Mouse (Mus musculus): ENCODE data around the gene Cby1. TPM values are rescaled to one million over a fixed set of nuclear protein-coding genes. Genes with fewer than 3 reads are reported as not detected.

Gene Cby1
- total RNA-seq (2021) = 10 to 100 TPM; 27.4 to 32.6 TPM
- long read RNA-seq, experiment 1, transcript Cby1-201 (5 exons, 1,147 nt) = major isoform, 24 of 28 reads
- long read RNA-seq, experiment 1, partial matches to known transcripts = 2 of 28 reads
- long read RNA-seq, experiment 1, other reads (novel, unspliced or antisense) = 2 of 28 reads
- long read RNA-seq, experiment 2, transcript Cby1-201 (5 exons, 1,147 nt) = major isoform, 40 of 54 reads
- long read RNA-seq, experiment 2, partial matches to known transcripts = 6 of 54 reads
- long read RNA-seq, experiment 2, other reads (novel, unspliced or antisense) = 8 of 54 reads

DNA sequence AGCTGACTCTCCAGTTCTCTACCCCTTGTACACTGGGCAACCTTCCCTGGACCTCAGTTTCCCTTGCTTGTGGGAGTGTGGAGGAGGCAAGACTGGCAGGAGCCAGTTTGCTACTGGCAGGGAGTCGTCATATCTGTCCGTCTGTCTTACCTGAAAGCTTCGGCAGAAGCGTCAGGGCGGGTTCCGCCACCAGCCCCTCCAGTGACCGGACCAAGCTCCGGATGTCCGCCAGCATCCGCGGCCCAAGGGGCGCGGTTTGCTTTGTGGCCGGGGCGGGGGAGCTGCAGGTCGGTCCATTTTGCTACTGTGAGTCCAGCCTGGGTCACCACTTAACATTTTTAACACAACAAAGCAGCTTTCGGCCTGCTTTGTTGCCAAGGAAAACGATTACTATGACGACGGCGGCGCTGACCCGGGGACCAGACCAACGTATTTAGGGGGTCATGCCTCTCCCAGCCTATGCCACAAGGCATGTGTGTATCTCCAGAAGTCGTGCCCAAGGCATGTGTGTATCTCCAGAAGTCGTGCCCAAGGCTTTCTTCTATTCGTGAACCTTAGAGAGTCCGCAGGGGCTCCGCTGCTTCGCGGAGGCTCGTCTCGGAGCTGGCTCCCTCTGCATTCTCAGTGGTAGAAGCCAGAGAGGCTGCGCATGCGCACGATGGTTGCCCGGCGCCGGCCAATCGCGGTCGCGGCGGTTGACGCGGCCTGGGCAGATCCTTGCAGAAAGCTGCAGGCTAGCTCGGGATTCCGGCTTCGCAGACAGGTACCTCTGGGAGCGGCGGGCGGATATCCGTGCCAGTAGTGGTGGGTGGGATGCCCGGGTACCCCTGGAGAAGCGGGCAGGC, at the start of gene Cby1, which contains the start of gene Fam227a:
TSS of gene Cby1 (plus strand) at position 669 of the 845 bp plus-strand sequence.
TSS of gene Fam227a (minus strand) at position 426 of the 845 bp plus-strand sequence.
- DNase-seq (ENCODE audit: low spot score in 2 of 2) = peak; percentile 96 to 97

GRCm38 (mm10) chr15:79609226-79609625, 49.8 kb upstream of the Cby1 start:
- no peak for DNase-seq (ENCODE audit: low spot score in 2 of 2)

DNA sequence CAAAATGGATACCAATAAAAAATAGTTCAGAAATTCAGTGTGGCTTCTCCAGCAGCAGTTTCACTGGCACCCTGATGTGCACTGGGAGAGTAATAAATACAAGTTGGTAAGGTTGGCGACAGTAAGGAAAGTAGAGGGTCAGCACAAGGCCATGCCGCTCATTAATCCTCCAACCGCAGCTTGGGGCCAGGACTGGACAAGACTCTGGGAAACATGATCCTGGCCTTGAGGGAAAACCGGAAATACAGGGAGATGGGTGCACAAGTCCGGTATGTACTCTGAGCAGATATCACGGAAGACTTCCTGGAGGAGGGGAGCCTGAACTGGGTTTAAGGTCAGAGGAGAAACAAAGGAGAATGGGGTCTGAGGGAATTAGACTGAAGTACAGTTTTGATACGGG, 43.5 kb upstream of the Cby1 start:
- DNase-seq (ENCODE audit: low spot score in 2 of 2) = no peak

DNA sequence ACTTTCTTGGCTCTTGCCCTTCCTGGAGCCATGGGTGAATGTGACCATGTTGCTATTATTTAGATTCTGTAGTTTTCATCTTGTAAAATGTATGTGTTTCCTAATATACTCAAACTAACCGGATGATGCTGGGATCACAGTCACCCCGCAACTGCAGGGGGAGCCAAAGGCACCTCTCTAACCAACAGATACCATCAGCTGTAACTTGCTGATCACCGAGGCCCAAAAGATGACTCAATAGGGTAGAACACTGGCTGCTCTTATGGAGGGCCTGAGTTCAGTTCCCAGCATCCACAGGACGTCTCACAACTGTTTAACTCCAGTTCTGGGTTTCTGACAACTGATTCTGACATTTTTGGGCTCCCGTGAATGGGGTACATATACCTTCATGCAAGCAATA, 42.3 kb upstream of the Cby1 start:
- no peak for DNase-seq (ENCODE audit: low spot score in 2 of 2)

DNA sequence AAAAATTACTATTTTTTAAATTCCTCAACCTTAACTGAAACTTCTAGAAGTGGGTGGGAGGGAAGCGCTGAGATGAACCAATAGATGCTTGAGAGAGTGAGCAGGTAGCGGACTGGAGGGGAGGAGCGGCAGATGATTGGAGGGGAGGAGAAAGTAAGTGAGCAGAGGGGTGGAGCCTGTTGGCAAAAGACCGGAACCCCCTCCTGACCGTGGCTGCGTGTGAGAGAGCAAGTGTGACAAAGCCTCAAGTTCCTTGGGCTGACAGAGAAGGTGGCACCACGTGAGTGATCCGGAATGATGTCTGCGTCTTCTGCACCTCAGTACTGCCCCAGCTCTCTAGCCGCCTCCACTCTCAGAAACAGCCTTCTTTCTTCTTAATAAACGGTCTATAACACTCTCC, 41.9 kb upstream of the Cby1 start:
- no peak for DNase-seq (ENCODE audit: low spot score in 2 of 2)

DNA sequence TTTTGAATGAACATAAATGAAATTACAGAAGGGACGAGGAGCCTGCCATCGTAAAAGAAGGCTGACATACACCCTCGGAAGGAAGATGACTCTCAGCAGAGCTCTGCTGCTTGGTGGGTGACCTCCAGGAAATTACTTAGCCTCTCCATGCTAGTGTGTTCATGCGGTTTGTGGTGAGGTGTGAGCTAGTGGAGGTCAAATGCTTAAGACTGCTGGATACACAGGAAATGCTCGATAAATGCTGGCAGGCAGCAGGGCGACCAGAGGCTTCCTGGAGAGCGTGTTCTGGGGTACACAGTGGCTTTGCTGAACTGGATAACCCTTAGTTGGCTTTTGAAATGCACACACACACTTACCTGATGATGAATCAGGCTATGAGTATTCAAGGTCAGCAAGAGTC, 40.5 kb upstream of the Cby1 start:
- no peak for DNase-seq (ENCODE audit: low spot score in 2 of 2)

DNA sequence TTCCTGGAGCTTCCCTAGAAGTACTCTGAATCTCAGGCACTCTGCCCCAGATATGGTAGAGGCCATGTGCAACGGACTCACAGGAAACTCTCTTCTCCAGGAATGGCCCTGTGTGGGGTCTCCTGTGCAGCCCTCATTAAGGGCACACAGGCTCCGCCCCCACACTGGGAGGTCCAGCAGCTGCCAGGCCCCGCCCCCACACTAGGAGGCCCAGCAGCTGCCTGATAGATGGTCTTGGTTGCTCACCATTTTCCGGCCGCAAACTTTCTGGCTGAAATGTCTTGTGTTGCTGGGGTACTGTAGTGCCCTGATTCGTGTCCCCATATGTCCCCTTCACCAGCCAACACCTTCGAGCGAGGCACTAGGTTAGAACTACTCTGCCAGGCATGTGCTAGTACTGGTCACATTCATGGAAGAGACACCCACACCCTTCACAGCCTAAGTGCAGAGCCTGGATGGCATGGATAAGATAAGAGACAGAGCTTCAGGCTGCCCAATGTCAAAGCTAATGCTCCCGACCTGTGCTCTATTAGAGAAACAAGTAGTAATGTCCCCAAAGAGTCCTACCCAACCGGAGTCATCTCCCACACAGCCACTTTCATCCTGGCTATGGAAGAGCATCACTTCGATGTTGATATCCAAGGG, 39.1 kb upstream of the Cby1 start:
- no peak for DNase-seq (ENCODE audit: low spot score in 2 of 2)

- DNase-seq (ENCODE audit: low spot score in 2 of 2) = no peak
Observed at GRCm38 (mm10) chr15:79630471-79630870, 28.5 kb upstream of the Cby1 start.

- no peak for DNase-seq (ENCODE audit: low spot score in 2 of 2)
Observed at GRCm38 (mm10) chr15:79641135-79641817, 17.7 kb upstream of the Cby1 start.

DNA sequence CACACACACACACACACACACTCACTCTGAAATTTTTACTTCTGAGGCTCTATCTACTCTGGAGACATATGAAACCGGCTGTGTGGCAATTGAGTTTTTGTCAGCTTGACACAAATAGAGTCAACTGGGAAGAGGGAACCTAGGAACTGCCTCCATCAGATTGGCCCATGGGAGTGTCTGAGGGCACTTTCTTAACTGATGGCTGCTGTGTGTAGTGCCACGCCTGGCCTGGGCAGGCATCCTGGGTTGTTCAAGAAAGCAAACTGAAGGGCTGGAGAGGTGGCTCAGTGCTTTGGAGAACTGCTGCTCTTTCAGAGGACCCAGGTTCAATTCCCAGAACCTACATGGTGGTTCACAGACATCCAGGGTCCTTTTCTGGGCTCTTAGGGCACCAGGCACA, 13.5 kb upstream of the Cby1 start:
- DNase-seq (ENCODE audit: low spot score in 2 of 2) = no peak

DNA sequence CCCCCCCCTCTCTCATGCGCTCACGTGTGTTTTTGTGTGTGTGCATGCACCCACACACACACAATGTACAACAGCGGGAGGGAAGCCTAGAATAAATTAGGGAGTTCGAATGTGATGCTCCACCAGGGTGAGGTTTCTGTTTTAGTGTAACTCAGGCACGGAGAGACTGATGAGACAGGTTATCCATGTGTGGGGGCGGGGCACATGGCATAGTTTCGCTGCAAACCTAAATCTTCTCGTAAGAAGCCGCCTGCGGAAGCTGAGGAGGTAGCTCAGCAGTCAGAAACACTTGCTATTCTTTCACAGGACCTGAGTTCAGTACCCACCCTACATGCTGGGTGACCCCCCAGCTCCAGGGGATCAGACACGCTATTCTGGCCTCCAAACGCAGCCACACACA, 10.9 kb upstream of the Cby1 start:
- no peak for DNase-seq (ENCODE audit: low spot score in 2 of 2)

DNA sequence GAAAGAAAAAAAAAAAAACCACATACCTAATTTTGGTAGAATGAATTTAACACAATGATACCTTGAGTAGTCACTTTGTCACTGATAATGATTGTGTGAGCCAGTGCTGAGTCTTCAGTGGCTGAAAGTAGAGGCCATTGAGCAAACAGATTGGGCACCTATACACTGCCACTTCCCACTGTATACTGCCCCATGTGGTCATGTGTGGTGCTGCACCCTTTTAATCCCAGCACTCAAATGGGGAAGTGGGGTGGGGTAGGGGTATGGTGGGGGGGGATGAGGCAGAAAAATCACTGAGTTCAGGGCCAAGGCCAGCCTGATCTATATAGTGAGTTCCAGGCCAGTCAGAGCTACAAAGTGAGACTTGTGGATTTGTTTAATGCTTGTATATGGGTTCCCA, 8.4 kb upstream of the Cby1 start:
- DNase-seq (ENCODE audit: low spot score in 2 of 2) = no peak

- DNase-seq (ENCODE audit: low spot score in 2 of 2) = no peak
Observed at GRCm38 (mm10) chr15:79651481-79651880, 7.5 kb upstream of the Cby1 start.

- DNase-seq (ENCODE audit: low spot score in 2 of 2) = no peak
Observed at GRCm38 (mm10) chr15:79656451-79656850, 2.5 kb upstream of the Cby1 start.

DNA sequence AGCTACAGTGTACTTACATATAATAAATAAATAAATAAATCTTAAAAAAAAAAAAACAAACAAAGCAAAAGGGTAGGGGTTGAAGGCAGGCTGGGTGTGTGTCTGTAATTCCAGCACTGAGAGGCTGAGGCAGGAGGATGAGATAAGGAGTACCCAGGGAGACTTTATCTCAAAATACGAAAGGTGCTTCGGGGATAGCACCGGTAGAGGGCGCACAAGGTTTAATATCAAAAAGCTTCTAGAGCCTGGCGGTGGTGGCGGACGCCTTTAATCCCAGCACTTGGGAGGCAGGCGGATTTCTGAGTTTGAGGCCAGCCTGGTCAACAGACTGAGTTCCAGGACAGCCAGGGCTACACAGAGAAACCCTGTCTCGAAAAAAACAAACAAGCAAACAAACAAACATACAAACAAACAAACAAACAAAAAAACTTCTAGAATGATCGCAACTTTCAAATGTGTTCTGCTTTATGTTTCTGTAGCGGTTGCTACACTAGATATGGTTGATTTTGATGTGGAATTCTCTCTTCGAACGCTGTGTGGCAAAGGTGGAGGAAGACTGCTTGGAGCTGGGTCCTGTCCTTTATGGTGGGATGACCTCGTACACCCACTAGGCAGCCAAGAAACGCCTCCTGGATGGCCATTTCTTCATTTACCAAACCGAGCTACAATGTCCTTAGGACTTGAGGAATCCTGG, 1.0 kb upstream of the Cby1 start:
- peak; percentile 50 to 60 for DNase-seq (ENCODE audit: low spot score in 2 of 2)

DNA sequence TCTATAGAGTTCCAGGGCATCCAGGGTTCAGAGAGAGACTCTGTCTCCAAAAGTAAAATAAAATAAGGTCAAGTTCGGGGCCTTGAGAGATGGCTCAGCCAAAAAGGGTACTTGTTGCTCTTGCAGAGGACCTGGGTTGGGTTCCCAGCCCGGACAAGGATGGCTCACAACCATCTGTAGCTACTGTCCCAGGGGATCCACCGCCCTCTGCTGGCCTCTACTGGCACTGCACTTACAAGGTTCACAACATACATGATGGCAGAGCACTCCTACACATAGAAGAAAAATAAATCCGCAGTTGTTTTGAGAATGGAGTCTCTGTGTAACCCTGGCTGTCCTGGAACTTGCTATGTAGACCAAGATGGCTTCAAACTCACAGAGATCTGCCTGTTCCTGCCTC, 2.9 kb downstream of the Cby1 start:
- DNase-seq (ENCODE audit: low spot score in 2 of 2) = no peak

- no peak for DNase-seq (ENCODE audit: low spot score in 2 of 2)
Observed at GRCm38 (mm10) chr15:79664666-79665065, 5.7 kb downstream of the Cby1 start.

- DNase-seq (ENCODE audit: low spot score in 2 of 2) = no peak
Observed at GRCm38 (mm10) chr15:79669195-79669594, 10.2 kb downstream of the Cby1 start.

DNA sequence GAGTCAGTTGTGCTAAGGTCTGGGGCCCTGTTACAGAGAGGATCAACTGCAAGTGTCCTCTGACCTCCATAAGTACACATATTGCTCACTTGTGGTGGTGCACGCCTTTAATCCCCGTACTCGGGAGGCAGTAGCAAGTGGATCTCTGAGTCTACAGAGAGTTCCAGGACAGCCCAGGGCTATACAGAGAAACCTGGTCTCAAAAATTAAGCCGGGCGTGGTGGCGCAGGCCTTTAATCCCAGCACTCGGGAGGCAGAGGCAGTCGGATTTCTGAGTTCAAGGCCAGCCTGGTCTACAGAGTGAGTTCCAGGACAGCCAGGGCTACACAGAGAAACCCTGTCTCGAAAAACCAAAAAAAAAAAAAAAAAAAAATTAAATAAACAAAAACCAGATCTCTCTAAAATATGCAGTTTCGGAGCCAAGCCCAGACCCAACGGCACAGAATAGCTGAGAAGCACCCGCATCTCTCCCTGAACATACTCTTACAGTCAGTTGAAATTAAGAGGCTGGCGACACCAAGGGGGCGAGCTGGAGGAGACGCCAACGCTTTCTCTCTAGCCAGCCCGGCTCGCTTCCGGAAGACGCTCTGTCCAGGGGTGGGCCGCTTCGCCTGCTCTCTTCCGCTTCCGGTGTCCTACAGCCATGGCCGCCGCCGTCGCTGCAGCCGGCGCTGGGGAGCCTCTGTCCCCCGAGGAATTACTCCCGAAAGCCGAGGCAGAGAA, 11.4 kb downstream of the Cby1 start, which contains the start of gene Tomm22:
TSS of gene Tomm22 (plus strand) at position 613 of the 723 bp plus-strand sequence.
- peak; percentile 61 to 77 for DNase-seq (ENCODE audit: low spot score in 2 of 2)

DNA sequence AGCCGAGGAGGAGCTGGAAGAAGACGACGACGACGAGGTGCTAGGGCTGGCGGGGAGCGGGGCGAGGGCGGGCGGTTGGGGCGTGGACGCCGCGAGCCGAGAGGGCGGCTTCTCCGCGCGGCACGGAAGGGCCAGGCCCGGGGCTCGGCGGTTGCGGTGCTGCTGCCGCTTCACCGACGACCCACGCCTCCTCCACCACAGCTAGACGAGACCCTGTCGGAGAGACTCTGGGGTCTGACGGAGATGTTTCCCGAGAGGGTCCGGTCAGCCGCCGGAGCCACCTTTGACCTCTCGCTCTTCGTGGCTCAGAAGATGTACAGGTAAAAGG, 11.9 kb downstream of the Cby1 start:
- no peak for DNase-seq (ENCODE audit: low spot score in 2 of 2)

Data from adrenal gland, postnatal 4 days (tissue).